Mouse (Mus musculus) hindbrain, embryonic 14.5 days (tissue): ENCODE results near the gene Cd24a. TPM values are rescaled to one million over a fixed set of nuclear protein-coding genes. Genes with fewer than 3 reads are reported as not detected.

Source experiments
- ATAC-seq: fragments of 200-750 bp; cut with Nextera tagmentation; 2 replicates; pipeline ENCODE4 v1.8.0; 2017; ENCODE audit warnings: moderate number of reproducible peaks, mild to moderate bottlenecking, moderate TSS enrichment, moderate library complexity; ENCODE audit not compliant: low FRiP score
- DNase-seq: peaks from one replicate; pipeline ENCODE4 v3.0.0-alpha.2; 2015; ENCODE audit warnings: low spot score
- H3K27ac ChIP-seq: fragments of 300-500 bp; sonication (generic); 2 replicates; pipeline ENCODE4 v1.5.1; 2014; ENCODE audit warnings: mild to moderate bottlenecking, moderate library complexity
- H3K27me3 ChIP-seq: fragments of 300-500 bp; sonication (generic); 2 replicates; pipeline ENCODE4 v1.6.1; 2014; ENCODE audit warnings: mild to moderate bottlenecking, low read length, mixed read lengths; ENCODE audit not compliant: control insufficient read depth, insufficient read depth
- H3K36me3 ChIP-seq: fragments of 300-500 bp; sonication (generic); replicated peaks from 2 replicates; pipeline ENCODE4 v1.6.1; 2014; ENCODE audit not compliant: control insufficient read depth, insufficient read depth
- H3K4me1 ChIP-seq: fragments of 300-500 bp; sonication (generic); replicated peaks from 2 replicates; pipeline ENCODE4 v1.6.1; 2014; ENCODE audit warnings: antibody characterized with exemption, low read length, mixed read lengths; ENCODE audit not compliant: control insufficient read depth, insufficient read depth
- H3K4me2 ChIP-seq: fragments of 300-500 bp; sonication (generic); replicated peaks from 2 replicates; pipeline ENCODE4 v1.6.1; 2014; ENCODE audit warnings: mild to moderate bottlenecking, moderate library complexity
- H3K4me3 ChIP-seq: fragments of 300-500 bp; sonication (generic); replicated peaks from 2 replicates; pipeline ENCODE4 v1.5.1; 2014; ENCODE audit warnings: mild to moderate bottlenecking, low read length
- H3K9ac ChIP-seq: fragments of 300-500 bp; sonication (generic); 2 replicates; pipeline ENCODE4 v1.6.1; 2014
- H3K9me3 ChIP-seq: fragments of 300-500 bp; sonication (generic); 2 replicates; pipeline ENCODE4 v1.6.1; 2016; ENCODE audit warnings: low read length; ENCODE audit not compliant: control insufficient read depth
- WGBS: fragments of 180-500 bp; shearing (Covaris S2); extraction: QIAGEN DNeasy Blood & Tissue Kit; methylation state at CpG from one replicate; pipeline ENCODE4 v1.1.7; 2014; 5-methylcytosine and 5-hydroxymethylcytosine counted together
- polyA plus RNA-seq: library from polyadenylated mRNA; unstranded; fragments of >200 nt; fragmentation: Nextera tagmentation; extraction: Ambion mirVana; gene quantifications from 2 replicates; pipeline ENCODE4 v1.2.1, GENCODE M21; 2014

Gene Cd24a
- polyA plus RNA-seq, 1 experiment from 2014 or later: 954 TPM

DNA sequence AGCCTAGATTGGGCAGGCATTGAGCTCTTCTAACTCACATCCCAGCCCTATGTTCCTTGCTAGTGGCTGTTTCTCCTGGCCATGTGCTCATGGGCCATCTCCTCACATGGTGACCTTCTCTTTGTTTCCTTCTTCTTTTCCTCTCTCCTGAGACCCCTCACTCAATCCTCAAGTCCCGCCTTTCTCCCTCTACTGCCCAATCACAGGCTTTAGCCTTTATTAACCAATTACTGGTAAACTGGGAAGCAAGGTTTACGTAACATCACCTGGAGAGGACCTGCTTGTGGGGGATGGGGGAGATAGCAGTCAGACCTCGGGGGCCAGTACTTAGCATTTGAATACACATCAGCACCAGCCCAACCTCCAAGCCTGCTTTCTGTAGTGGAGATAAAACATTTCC lies 26.7 kb upstream of the Cd24a start:
- Histone ChIP-seq H3K9ac (no peak overlapping the region), H3K9me3 (no peaks in the 10 kb centered on the region), H3K36me3 (no peaks in the 10 kb centered on the region), H3K27ac (peak overlapping the region; percentile 52; the same call in 1 of the 2 replicates), H3K27me3 (no peaks in the 10 kb centered on the region), H3K4me1 (no peaks in the 10 kb centered on the region), H3K4me3 (no peak overlapping the region), H3K4me2 (no peak overlapping the region)
- DNase-seq: no peak
- 23% methylated on average over 3 of the region's 3 CpGs for WGBS
- peak; percentile 59; the same call in 1 of the 2 replicates for ATAC-seq

- no peak overlapping the region for H3K4me2 ChIP-seq
- WGBS: 87% methylated on average over 5 of the region's 5 CpGs
- DNase-seq: no peak
- H3K4me1 ChIP-seq: no peaks in the 10 kb centered on the region
- ATAC-seq: no peak
- no peak overlapping the region for H3K4me3 ChIP-seq
- no peaks in the 10 kb centered on the region for H3K9me3 ChIP-seq
- H3K9ac ChIP-seq: no peak overlapping the region
- H3K36me3 ChIP-seq: no peaks in the 10 kb centered on the region
- H3K27me3 ChIP-seq: no peaks in the 10 kb centered on the region
- H3K27ac ChIP-seq: no peak overlapping the region
Observed at GRCm38 (mm10) chr10:43557630-43558165, 20.4 kb upstream of the Cd24a start.

GRCm38 (mm10) chr10:43559313-43559712 lies 18.8 kb upstream of the Cd24a start:
- ATAC-seq (no peak), DNase-seq (no peak)
- 83% methylated on average over 11 of the region's 11 CpGs for WGBS
- no peaks in the 10 kb centered on the region for H3K27me3 ChIP-seq
- H3K36me3 ChIP-seq: no peaks in the 10 kb centered on the region
- no peaks in the 10 kb centered on the region for H3K4me1 ChIP-seq
- H3K9me3 ChIP-seq: no peaks in the 10 kb centered on the region
- H3K4me2 ChIP-seq: no peak overlapping the region
- H3K27ac ChIP-seq: no peak overlapping the region
- H3K9ac ChIP-seq: no peak overlapping the region
- H3K4me3 ChIP-seq: no peak overlapping the region

DNA sequence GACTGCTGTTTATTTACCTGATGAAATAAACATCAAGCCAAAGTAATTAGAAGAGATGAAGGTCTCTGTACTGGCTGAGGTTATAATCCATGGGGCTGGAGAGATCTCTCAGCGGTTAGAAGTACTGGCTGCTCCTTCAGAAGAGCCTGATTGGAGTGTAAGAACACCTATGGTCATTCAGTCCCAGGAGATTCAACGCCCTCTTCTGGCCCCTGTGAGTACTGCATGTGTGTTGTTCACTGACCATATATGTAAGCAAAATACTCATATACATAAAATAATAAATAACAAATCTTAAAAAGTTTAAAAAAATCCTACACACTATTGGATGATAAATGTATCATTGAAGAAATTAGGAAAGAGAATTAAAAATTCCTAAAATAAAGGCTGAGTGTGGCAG lies 17.3 kb upstream of the Cd24a start:
- ATAC-seq (no peak), DNase-seq (no peak)
- Histone ChIP-seq H3K27me3 (no peaks in the 10 kb centered on the region), H3K27ac (no peak overlapping the region), H3K4me2 (no peak overlapping the region), H3K36me3 (no peaks in the 10 kb centered on the region), H3K4me1 (no peaks in the 10 kb centered on the region), H3K4me3 (no peak overlapping the region), H3K9ac (no peak overlapping the region), H3K9me3 (no peaks in the 10 kb centered on the region)
- 42% methylated on average over 2 of the region's 2 CpGs for WGBS

- no peaks in the 10 kb centered on the region for H3K36me3 ChIP-seq
- 95% methylated on average over 2 of the region's 2 CpGs for WGBS
- no peak overlapping the region for H3K9ac ChIP-seq
- no peak overlapping the region for H3K4me3 ChIP-seq
- no peaks in the 10 kb centered on the region for H3K27me3 ChIP-seq
- no peak overlapping the region for H3K27ac ChIP-seq
- ATAC-seq (no peak), DNase-seq (no peak)
- no peak overlapping the region for H3K4me2 ChIP-seq
- no peaks in the 10 kb centered on the region for H3K9me3 ChIP-seq
- H3K4me1 ChIP-seq: no peaks in the 10 kb centered on the region
Observed at GRCm38 (mm10) chr10:43561311-43561710, 16.8 kb upstream of the Cd24a start.

DNA sequence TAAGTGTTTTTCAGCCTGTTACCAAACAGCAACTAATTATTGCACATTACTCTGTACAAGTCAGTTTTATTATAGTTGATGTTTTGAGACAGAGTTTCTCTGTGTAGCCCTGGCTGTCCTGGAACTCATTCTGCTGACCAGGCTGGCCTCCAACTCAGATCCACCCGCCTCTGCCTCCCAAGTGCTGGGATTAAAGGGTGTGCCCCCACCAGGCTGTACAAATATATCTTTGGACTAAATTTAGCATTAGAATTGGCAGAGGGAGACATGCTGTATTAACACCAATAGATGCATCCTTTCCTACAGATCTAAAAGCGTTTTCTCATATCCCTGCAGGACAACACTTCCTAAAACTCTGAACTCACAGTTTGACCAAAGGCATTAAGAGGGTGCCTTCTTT lies 3.7 kb upstream of the Cd24a start:
- Histone ChIP-seq H3K27me3 (no peaks in the 10 kb centered on the region), H3K36me3 (no peaks in the 10 kb centered on the region), H3K27ac (no peak overlapping the region), H3K4me3 (no peak overlapping the region), H3K4me1 (peaks cover 7% of the 10 kb centered on the region; the same call in 1 of the 2 replicates), H3K9me3 (peaks cover 5% of the 10 kb centered on the region; the same call in 1 of the 2 replicates), H3K9ac (no peak overlapping the region), H3K4me2 (no peak overlapping the region)
- DNase-seq (no peak), ATAC-seq (no peak)
- 86% methylated on average over 2 of the region's 2 CpGs for WGBS

DNA sequence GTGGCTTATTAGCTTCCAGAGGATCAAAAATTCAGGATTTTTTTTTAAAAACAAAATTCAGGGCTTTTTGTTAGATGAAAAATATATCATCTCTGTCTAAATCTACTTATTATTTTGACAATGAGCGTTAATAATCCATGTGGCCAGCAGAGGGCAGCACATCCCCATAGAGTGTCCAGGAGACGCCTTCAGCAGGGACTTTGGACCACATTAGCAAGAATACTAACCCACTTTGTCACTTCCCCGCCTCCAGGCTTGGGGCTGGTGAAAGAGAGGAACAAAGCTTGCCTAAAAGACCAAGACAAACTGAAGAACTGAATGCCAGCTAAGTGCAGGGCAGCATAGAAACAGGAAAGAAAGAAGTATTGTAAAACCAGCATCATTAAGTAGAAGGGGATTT lies 3.1 kb upstream of the Cd24a start:
- no peak overlapping the region for H3K4me2 ChIP-seq

DNA sequence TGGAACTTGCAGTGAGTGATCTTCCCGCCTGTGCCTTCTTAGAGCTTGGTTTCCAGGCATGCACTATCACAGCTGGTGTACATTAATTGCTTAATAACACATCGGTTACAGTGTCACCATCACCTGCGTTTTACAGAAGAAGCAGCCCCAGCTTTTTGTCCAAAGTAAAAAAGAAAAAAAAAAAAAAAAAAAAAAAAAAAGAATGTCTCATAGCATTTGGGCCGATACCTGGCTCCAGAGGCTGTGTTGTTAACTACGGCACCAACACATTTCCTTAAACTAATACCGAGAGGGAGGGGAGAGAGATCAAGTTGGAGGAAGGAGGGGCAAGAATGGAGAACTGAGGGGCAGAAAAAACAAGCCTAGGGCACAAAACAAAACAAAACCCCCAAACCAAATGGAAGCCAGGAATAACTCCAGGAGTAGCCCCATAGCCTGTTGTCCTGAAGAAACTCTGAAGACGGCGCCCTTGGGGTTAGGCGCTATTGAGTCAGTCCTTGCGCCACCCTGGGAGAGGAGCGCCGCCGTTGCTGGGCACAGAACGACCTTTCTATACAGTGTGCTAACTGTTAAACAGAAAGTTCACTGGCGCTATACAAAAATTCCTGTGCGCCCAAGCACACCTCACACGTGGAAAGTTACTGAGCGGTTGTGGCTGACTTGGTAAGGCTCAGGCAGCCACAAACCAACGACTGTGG lies 636 bp upstream of the Cd24a start:
- Histone ChIP-seq H3K4me1 (peaks cover 19% of the 10 kb centered on the region), H3K27me3 (no peaks in the 10 kb centered on the region), H3K9ac (0 out of 2 replicates have a peak overlapping the region, but pooled peaks have one; percentile 95), H3K36me3 (peaks cover 2% of the 10 kb centered on the region; the same call in 1 of the 2 replicates), H3K4me3 (peak overlapping the region; percentile 79), H3K4me2 (peak overlapping the region; percentile 67), H3K9me3 (no peaks in the 10 kb centered on the region), H3K27ac (peak overlapping the region; percentile 99; the same call in 1 of the 2 replicates)
- no peak for ATAC-seq
- DNase-seq: no peak
- 14% methylated on average over 19 of the region's 19 CpGs for WGBS

More for the DNA sequence above, 3.1 kb upstream of the Cd24a start:
- Histone ChIP-seq H3K36me3 (no peaks in the 10 kb centered on the region), H3K4me1 (peaks cover 7% of the 10 kb centered on the region; the same call in 1 of the 2 replicates), H3K4me3 (no peak overlapping the region), H3K27me3 (no peaks in the 10 kb centered on the region), H3K9ac (no peak overlapping the region), H3K27ac (no peak overlapping the region), H3K9me3 (peaks cover 5% of the 10 kb centered on the region; the same call in 1 of the 2 replicates)
- WGBS: 0% methylated on average over 3 of the region's 3 CpGs
- DNase-seq (peak; percentile 93), ATAC-seq (no peak)

DNA sequence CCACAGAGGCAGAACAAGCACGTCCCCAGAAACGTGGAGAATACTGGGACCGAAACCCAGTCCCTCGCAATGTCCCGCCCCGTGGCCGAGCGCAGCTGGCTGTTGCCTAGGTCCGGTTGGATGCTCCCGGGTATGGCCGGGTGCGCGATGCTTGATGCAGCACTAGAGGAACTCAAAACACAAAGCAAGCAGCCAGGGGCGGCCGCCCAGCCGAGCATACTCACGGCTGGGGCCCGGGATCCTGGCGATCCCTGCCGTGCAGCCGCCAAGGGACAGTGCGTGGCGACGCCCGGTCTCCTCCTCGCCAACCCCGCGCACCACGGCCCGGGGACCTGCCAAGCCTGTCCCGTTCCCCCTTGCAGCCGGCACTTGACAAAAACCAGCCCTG lies 276 bp downstream of the Cd24a start:
- no peaks in the 10 kb centered on the region for H3K27me3 ChIP-seq
- H3K36me3 ChIP-seq: peaks cover 11% of the 10 kb centered on the region
- H3K4me1 ChIP-seq: peaks cover 20% of the 10 kb centered on the region
- H3K9ac ChIP-seq: peak overlapping the region; percentile 95
- peak overlapping the region; percentile 79 for H3K4me3 ChIP-seq
- H3K9me3 ChIP-seq: no peaks in the 10 kb centered on the region
- H3K27ac ChIP-seq: peak overlapping the region; percentile 99
- WGBS: 0% methylated on average over 32 of the region's 32 CpGs
- DNase-seq (peak; percentile 64), ATAC-seq (peak; percentile 51)
- H3K4me2 ChIP-seq: peak overlapping the region; percentile 67
